Mouse (Mus musculus) testis, adult 10 weeks (tissue): ENCODE data around the gene Dicer1. TPM values are rescaled to one million over a fixed set of nuclear protein-coding genes. Genes with fewer than 3 reads are reported as not detected.

Source experiments
- polyA plus RNA-seq: library from polyadenylated mRNA; stranded (reverse); fragments of 350-450 nt; fragmentation: Illumina TruSeq; extraction: RNeasy Lipid Tissue Mini Kit (QIAGEN cat#74804); gene quantifications from one replicate; pipeline ENCODE4 v1.2.3, GENCODE M21; 2014; ENCODE audit warnings: low read depth, low replicate concordance

Gene Dicer1
- polyA plus RNA-seq: 21.6 TPM

DNA sequence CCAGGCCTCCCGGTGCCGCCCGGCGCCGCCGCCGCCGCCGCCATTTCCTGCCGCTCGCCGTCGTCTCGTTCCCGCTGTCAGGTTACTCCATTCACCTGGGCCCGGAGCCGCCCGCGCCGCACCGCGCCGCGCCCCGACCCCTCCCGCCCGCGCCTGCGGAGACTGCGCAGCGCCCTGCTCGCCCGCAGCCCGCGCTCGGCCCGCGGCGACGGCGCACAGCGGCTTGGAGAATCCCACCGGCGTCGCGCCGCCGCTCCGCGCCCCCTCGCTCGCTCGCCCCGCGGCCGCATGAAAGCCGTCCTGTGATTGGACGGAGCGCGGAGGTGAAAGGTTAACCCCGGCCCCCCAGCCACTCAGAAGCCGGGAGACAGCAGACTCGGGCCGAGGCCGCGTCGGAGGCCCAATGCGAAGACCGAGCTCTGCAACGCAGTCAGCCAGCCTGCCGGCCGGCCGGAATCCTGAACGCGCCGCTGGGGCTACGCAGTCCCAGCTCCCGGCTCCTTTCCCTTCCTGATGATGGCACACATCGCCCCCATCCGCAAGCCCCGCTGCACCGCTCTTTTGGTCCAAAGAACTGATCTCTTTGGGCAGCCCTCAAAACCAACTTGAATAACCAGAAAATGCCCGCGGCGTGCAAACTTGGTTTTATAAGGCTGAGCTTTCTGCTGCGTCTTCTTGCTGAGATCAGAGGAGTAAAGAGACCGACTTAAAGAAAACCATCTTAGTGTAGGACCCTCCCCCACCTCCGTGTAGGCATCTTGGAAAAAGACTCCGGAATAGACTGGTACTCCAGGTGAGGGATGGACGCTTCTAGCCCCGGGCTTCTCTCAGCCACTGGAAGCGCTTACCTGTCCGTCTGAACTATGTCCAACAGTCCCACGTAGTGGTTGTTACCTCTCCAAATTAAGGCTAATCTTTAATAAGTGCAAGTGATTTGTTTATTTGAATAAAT, at the start of gene Dicer1:
TSS of gene Dicer1 (minus strand) at position 139 of the 952 bp plus-strand sequence.

Other genes starting within 250 kb of the Dicer1 start
- 207 TPM for gene Clmn, start 113.1 kb upstream of the Dicer1 start, polyA plus RNA-seq